Comparison of ENCODE assay signal across 16 mouse cellular contexts in the genomic region with DNA sequence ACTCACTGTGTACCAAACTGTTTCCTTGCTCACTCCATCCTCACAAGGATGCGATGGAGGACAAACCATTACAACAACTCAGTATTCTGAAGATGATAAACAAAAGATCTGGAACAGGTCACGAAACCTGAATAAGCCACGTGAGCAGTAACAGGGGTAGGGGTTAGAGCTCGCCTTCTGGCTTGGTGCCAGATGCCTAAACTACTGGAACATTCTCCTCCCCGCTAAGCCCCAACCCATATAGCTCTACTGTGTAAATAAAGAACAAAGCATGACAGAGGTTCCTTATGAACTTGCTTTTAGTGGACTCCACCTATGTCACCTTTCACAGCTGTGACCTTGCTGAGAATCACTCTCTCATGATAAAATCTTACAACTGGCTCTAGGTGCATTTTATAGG.
"Had no signal": no experiment of that assay in that cellular context is flagged by ENCODE, and none has a peak within 500 bp of the region (broad histone marks: within the 10 kb centered on the region; RNA-seq: fewer than 3 reads in every experiment).

No protein-coding gene starts in this region.

- ATAC-seq: liver, embryonic 12.5 days had no signal

- H3K9me3 ChIP-seq: kidney, embryonic 15.5 days; limb, embryonic 10.5 days; limb, embryonic 13.5 days; liver, embryonic 12.5 days; liver, embryonic 15.5 days; lung, embryonic 15.5 days; midbrain, embryonic 12.5 days had no signal

- H3K4me1 ChIP-seq: kidney, embryonic 15.5 days; limb, embryonic 10.5 days; liver, embryonic 12.5 days; liver, embryonic 15.5 days; lung, embryonic 15.5 days; megakaryocyte, embryonic 14.5 days had no signal

- H3K36me3 ChIP-seq: kidney, embryonic 15.5 days; limb, embryonic 10.5 days; limb, embryonic 13.5 days; liver, embryonic 12.5 days; liver, embryonic 15.5 days; lung, embryonic 15.5 days; midbrain, embryonic 12.5 days had no signal

- H3K27me3 ChIP-seq: kidney, embryonic 15.5 days; limb, embryonic 13.5 days; liver, embryonic 12.5 days; liver, embryonic 15.5 days; lung, embryonic 15.5 days; megakaryocyte, embryonic 14.5 days; midbrain, embryonic 12.5 days had no signal

- H3K4me2 ChIP-seq: kidney, embryonic 15.5 days; limb, embryonic 13.5 days; liver, embryonic 12.5 days; liver, embryonic 15.5 days; lung, embryonic 15.5 days; midbrain, embryonic 12.5 days had no signal

- H3K4me3 ChIP-seq: kidney, embryonic 15.5 days; limb, embryonic 10.5 days; limb, embryonic 13.5 days; liver, embryonic 12.5 days; liver, embryonic 15.5 days; lung, embryonic 15.5 days; megakaryocyte, embryonic 14.5 days; midbrain, embryonic 12.5 days had no signal

- H3K27ac ChIP-seq: kidney, embryonic 15.5 days; limb, embryonic 10.5 days; limb, embryonic 13.5 days; liver, embryonic 12.5 days; liver, embryonic 15.5 days; lung, embryonic 15.5 days had no signal

- DNase-seq: kidney, adult 8-10 months; kidney, postnatal 10 days; kidney, postnatal 36 days; liver; lung, adult 18-20 months; lung, postnatal 10 days; lung, postnatal 36 days; thymus, postnatal 25 days had no signal

- H3K9ac ChIP-seq: kidney, embryonic 15.5 days; limb, embryonic 13.5 days; liver, embryonic 12.5 days; liver, embryonic 15.5 days; lung, embryonic 15.5 days; midbrain, embryonic 12.5 days had no signal
